Mouse (Mus musculus) kidney, postnatal 36 days (tissue): ENCODE data around the gene Rasgrp2.

Experiments
- DNase-seq, 2 experiments: peaks; one replicate each; pipeline ENCODE4 v3.0.0; 2021 to 2022; ENCODE audit warnings: mixed read lengths in 2 of 2

Gene Rasgrp2

DNA sequence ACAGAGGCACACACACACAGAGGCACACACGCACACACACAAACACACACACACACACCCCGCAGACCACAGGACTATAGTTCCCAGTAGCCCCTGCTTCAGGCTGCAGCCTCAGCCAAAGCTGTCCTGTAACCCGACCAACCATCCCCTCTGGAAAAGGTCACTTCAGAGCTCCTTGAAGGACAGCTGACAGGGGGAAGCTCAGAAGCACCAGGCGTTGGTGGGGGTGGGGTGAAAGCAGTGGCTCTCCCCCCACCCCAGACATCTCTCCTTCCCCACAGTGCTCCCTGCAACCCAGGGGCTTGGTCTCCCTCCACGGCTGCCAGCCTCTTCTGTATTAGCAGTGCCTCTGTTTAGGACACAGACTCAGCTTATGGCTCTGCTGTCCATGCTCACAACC is 15.7 kb upstream of the Rasgrp2 start:
- no peak for DNase-seq

DNA sequence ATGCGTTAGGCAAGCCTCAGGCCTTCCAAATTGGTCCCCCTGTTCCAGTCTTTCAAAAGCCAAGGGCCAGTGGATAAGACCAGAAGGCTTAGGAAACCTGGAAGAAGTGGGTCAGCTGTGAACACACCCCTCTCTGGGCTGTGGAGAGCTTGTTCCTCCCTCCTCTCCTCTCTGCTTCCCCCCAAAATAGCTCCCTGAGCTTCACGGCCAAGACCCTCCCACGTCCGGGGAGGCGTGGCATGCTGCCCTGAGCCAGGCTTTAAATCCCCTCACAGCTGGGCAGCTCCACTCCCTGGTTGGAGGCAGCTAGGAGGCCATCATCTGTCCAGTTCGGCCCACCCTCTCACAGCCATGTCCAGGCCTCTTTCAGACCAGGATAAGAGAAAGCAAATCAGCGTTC is 15.0 kb upstream of the Rasgrp2 start, which contains the start of gene Pygm:
TSS of gene Pygm (plus strand) at position 272 of the 400 bp plus-strand sequence.
- DNase-seq, result peak; percentile 70 to 78

DNA sequence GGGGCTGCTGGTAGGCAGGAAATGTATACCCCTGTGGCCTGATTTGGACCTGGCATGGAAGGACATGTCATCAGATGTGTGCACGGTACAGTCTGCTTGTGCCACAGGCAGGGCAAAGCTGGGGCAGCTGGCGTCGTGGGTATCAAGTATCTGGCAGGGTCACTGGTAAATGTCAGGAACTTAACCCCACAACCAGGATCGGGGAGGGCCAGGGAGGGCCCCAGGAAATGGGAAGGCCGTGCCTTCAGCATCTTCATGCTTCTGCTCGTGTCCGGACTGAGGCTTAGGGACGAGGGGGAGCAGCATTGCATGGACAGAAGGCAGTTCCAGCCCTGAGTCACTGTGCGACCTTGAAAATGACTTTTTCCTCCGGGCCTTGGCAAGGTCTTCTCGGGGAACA is 14.2 kb upstream of the Rasgrp2 start:
- DNase-seq, result no peak

DNA sequence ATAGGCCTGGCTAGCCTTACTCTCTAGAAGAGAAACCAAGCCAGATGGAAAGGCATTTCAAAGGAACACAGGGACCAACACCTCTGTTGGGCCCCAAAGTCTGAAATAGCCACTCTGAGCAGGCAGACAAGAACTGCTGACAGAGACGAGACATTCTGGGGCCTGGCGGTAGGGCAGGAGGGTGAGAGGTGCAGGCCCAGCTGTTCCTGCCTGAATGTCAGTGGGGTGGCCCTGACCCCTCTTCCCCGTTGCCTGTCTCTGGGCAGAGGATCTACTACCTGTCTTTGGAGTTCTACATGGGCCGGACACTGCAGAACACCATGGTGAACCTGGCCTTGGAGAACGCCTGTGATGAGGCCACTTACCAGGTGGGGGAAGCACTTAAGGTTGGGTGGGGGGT is 13.7 kb upstream of the Rasgrp2 start:
- DNase-seq, result no peak

DNA sequence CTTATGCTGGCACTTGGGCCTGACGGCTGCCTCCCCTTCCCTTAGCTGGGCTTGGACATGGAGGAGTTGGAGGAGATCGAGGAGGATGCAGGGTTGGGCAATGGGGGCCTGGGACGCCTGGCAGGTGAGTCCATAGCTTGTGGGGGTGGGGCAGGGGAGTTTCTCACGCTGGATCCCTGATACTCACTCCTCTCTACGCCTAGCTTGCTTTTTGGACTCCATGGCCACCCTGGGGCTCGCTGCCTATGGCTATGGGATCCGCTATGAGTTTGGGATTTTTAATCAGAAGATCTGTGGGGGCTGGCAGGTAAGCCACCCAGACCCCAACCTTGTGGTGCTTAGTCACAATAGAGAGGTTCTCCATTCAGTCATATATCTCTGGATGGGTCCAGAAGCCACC is 13.3 kb upstream of the Rasgrp2 start:
- DNase-seq, result no peak

DNA sequence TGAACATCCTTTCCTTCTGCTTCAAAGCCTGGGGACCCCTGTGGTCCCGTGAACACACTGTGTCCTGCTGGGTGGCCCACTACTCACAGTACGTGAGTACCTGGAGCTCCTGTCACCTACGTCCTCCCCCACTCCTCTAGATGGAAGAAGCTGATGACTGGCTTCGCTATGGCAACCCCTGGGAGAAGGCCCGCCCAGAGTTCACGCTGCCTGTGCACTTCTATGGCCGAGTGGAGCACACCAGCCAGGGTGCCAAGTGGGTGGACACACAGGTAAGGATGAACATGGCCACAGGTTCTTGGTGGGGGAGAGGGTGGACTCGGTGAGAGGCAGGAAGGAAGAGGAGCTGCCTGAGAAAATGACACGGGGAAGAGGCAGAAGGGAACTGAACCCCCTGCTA is 12.9 kb upstream of the Rasgrp2 start:
- no peak for DNase-seq

DNA sequence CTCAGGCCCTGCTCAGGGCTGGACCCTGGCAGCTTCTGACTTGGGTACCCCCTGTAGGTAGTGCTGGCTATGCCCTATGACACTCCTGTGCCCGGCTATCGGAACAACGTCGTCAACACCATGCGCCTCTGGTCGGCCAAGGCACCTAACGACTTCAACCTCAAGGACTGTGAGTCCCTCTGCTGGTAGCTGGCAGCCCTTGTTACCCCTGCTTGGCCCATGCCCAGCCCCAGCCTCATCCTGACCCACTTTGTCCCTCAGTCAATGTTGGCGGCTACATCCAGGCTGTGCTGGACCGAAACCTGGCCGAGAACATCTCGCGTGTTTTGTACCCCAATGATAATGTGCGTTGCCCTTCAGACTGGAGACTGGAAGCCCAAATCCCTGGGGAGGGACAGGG is 11.1 kb upstream of the Rasgrp2 start:
- no peak for DNase-seq

DNA sequence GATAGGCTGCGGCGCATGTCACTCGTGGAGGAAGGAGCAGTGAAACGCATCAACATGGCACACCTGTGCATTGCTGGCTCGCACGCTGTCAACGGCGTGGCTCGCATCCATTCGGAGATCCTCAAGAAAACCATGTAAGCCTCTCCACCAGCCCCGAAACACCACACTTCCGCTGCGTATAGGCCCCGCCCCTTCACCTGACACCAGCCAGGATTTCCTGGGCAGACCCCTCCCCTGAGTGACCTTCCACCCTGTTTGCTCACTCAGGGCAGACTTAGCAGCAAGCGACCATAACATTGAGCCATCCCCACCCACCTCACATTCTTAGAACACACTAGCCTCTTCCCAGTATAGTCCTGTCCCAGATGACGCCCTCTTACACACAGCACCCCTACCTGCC is 9.3 kb upstream of the Rasgrp2 start:
- DNase-seq, result no peak

DNA sequence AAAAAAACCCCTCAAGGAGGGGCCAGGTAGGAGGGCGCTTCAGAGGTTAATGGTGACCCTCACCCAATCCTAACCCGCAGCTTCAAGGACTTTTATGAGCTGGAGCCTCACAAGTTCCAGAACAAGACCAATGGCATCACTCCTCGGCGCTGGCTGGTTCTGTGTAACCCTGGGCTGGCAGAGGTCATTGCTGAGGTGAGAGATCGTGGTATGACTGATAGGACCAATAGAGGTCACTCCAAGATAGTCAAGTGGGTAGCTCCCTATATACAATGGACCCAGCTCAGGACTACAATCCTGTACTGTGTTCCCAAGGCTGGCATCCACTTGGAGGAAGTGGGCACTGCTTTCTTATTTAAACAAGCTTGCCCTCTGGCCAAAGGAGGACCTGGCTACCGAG is 8.9 kb upstream of the Rasgrp2 start:
- DNase-seq, result no peak

DNA sequence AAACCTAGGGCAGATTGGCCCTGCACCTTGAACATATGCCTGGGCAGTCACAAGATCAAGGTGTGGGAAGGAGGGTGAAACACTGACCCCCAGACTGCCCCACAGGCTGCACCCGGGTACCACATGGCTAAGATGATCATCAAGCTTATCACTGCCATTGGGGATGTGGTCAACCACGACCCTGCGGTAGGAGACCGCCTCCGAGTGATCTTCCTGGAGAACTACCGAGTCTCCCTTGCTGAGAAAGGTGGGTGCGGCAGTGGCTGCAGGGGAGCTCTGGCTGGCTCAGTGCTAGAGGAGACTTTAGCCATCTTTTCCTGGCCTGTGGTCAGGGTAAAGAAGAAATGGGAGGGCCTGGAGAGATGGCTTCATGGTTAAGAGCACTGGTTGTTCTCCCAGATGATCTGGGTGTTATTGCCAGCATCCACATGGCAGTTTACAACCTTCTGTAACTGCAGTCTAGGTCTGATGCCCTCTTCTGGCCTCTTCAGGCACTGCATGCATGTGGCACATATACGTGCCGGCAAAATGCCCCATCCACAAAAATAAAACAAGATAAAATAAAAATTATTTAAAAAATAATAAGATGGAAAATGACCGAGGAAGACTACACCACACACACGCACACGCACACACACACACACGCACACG is 6.3 kb upstream of the Rasgrp2 start:
- no peak for DNase-seq

DNA sequence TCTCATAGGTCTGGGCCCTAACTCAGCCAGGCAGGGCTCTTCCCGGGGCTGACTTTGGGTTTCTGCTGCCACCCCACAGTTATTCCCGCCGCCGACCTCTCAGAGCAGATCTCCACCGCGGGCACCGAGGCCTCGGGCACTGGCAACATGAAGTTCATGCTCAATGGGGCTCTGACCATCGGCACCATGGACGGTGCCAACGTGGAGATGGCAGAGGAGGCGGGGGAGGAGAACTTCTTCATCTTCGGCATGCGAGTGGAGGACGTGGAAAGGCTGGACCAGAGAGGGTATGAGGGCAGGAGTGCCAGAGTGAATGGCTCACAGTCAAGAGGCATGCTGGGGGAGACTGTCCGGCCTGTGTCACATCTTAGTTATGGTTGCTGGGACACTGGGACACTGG is 5.5 kb upstream of the Rasgrp2 start:
- no peak for DNase-seq

DNA sequence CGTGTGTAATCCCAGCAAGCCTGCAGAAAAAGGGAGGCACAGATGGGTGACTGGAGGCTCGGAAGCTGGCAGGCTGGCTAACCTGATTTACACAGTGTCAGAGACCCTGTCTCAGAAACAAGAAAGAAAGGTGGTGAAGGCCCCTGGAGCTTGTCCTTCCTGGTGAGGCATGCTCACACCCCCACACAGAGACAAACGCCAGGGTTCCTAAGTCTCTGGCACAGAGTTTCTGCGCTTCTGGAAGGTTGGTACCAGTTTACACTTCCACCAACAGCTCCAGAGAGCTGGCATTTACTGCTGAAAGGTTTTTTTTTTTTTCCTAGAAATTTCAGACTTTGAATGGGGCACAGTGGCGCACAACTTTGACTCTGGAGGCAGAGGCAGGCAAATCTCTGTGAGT is 2.9 kb upstream of the Rasgrp2 start:
- no peak for DNase-seq

DNA sequence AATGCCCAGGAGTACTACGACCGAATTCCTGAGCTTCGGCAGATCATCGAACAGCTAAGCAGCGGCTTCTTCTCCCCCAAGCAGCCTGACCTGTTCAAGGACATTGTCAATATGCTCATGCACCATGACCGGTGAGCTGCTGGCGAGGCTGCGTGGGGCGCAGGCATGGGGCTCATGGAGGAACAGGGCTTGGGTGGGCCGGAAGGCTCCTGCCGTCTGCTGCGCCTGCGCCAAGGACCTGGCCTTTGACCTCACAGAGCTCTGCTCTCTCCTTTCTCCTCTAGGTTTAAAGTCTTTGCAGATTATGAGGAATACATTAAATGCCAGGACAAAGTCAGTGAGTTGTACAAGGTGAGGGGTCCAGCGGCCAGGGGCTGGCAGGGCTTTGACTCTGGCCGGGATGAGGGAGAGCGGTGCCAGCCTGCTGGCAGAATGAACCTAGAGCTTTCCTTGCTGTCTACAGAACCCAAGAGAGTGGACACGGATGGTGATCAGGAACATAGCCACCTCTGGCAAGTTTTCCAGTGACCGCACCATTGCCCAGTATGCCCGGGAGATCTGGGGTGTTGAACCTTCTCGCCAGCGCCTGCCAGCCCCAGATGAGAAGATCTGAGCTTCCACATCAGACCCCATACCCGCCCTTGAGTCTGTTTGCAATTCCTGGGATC is 1.4 kb upstream of the Rasgrp2 start:
- DNase-seq, result peak; percentile 45 to 63

DNA sequence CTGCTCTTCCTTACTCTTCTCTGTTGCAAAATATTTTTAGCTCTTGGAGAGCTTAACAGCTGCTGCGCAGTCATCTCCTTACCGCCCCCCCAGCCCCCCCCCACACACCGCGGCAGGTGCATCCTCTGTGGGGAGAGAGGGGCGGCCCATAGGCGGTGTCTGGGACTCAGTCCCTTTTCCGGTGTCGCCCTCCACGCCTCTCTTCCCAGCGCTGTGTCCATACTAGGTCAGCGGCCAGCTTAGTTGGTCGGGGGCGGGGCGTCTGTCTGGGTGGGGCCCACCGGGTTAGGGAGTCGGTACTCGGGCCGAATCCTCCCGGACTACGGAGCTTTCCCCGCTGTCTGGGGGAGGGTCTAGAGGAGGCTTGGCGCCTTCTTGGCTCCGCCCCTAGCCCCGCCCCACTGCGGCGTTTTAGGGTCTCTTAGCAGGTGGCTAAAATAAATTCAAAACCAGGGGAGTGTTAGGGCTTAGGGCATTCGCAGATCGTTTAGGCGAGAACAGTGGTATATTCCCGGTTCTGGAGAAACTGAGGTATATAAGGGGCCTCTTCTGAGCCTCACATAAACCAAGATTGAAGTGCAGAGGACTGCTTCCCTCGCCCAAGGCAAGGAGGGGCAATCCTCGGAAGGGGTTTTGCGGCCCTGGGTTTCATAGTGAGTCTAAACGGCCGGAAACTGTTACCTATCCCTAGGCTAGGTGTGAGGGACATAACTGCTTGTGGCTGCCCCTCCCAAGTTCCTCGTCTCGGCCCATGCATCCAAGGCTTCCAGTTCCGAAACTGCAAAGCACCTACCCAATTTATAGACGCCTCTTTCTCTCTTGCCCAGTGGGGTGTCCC is 474 bp upstream of the Rasgrp2 start:
- peak; percentile 79 to 84 for DNase-seq

DNA sequence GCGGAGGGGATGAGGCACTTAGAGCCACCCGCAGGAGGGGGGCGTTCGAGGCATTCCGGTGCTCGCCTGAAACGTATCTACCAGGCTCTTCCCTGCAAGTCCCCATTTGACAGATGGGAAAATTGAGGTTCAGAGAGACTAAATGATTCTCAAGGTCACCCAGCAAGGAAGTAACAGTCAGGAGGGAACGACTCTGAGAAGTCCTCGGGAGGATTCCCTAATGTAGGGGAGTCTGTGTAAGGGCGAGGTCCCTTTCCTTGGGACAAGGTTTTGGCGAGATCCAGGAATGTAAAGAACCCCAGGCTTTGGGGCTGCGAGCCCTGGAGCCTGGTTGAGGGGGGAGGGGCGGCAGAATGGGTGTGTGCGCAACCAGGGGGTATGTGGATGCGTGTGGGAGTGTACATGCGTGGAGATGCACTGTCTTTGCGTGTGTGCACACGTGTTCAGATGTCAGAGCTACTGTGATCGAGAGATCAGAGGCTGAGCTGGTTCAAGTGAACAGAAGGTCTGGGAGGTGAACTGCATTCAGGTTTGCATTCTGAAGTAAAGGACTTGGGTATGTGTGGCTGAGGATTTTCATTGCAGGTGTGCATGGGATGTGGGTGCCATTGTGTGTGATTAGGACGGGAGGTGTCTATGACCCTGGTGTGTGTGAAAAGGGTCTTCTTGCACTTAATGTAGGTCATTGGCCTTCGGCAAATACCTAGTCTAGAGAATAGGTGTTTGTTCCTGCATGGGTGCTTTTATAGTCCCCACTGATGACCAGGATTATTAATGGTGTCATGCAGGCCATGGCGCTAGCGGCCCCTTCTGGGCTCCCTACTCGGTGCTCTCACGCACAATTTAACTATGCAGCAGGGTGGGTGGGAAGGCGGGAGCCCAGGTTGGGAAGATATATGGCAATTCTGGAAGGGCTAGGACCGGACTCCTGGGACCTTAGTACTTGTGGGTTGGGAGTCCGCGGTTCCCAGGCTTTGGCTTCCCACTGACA is 1.3 kb downstream of the Rasgrp2 start:
- DNase-seq, result peak in 1 of 2 experiments; percentile 39

DNA sequence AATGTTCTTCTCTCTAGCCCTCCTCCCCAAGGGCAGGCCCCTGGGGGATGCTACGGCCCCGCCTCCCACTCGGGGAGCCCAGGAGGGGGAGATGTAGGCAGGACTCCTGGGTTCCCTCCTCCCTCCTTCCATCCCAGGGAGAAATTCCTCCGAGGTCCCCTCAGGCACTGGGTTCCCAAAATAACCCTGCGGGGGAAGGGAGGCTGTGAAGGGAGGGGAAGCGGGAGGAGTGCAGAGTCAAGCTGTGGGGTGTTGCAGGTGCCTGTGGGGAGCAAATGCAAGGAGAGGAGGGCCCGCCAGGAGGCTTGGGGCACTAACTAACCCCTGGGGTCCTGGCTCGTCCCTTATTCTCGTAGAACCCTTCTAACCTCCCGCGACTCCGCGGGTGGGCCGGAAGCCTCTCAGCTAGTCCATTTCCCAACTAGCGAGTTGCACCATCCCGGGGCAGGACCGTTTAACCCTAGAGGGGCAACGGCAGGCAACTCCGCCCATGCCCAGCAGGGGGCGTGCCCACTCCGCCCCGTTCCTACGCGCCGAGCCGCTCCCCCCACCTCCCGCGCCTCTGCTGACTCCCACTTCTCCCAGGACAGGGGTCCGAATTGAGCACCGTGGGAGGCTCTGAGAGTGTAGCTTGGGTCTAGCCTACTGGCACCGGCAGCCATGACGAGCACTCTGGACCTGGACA is 2.1 kb downstream of the Rasgrp2 start:
- peak; percentile 82 to 88 for DNase-seq

DNA sequence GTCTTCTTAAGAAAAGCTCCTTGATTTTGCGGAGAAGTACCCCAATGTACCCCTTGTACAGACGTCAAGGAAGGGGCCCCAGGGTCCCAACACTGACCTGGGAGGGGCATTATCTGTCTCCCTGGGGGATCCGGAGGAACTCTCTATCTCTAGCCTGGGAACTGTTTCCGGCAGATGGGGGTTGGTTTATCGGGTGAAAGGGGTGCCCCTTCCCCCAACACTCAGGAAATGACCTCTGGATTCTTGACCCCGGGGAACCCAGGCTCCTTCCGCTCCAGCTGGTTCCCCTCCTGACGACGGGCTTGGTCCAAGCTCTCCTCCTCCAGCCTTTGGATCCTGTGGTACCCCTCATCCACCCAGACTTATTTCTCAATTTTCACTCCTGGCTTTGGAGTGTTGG is 2.8 kb downstream of the Rasgrp2 start:
- peak; percentile 68 to 77 for DNase-seq

DNA sequence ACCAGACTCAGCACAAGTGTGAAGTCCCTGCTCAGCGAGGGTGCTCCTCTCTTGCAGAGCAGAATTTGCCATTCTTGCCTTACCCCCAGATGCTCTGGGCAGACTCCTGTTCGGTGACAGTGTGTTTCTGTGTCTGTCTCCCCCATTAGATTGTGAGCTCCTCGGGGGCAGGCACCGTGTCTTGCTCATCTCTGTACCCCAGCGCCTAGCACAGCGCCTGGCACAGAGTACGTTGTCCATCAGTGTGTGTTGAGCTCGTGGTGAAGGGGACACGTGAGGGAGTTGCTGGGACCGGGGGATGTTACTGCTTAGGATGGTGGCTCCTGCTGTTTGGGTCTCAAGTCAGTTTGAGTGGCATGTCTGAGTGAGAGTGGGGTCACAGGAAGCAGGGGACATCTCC is 4.7 kb downstream of the Rasgrp2 start:
- DNase-seq, result no peak

DNA sequence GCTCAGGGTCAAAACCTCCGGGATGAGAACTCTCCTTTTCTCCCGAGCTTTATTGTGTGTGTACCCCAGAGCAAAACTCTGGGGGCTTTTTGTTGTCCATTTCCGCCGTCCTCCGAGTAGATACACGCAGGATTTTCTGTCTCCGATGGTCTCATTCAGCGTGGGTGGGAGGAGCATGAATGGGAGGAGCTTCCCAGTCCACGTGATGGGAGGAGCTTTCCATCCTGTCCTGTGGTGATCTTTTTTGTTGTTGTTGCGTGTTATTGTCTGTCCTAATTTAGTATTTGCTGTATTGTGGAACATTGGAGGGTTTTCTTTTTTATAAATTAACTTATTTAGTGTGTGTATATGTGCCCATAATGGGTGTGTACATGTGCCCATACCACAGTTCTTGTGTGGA is 6.3 kb downstream of the Rasgrp2 start:
- DNase-seq, result no peak

DNA sequence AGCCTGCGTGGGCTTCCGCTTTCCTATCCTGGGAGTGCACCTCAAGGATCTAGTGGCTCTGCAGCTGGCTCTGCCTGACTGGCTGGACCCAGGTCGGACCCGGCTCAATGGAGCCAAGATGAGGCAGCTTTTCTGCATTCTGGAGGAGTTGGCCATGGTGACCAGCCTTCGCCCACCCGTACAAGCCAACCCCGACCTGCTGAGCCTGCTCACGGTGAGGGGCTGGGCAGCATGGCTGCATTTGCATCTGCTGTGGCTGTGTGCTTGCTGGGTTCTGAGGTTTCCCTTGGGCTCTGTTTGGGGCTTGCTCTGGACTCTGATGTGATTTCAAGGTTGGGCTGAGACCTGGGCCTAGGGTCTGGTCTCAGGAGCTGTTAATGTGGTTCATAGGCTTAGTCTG is 8.0 kb downstream of the Rasgrp2 start:
- DNase-seq, result no peak

DNA sequence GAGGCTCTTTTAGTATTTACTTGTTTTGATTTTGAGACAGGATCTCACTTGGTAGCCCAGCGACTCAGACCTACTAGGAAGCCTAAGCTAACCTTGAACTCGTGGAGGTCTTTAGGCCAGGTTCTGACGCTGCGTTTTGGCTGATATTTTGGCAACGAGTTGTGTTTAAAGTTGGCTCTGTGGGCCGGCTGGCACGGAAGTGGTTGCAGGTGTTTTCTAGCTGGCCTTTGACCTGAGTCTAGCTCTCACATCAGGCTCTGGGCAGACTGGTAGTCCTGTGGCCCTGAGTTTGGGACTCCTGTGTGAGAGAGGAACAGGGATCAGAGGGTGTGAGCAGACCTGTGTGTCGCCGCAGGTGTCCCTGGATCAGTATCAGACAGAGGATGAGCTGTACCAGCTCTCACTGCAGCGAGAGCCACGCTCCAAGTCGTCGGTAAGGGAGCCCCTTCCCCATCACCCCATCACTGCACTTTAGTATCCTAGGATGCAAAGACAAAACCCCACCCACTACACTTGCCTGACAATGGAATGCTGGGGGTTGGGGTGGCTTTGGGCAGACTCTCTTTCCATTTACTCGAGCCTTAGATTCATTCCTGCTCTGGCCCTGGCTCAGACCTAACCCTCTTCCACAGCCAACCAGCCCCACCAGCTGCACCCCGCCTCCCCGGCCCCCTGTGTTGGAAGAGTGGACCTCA is 8.8 kb downstream of the Rasgrp2 start:
- no peak for DNase-seq
